Mouse (Mus musculus) limb, embryonic 10.5 days (tissue): ENCODE results near the gene Krt5. TPM values are rescaled to one million over a fixed set of nuclear protein-coding genes. Genes with fewer than 3 reads are reported as not detected.

Experiments used
- DNase-seq: peaks from one replicate; pipeline ENCODE4 v3.0.0-alpha.2; 2017; ENCODE audit warnings: low spot score
- H3K27ac ChIP-seq: fragments of 300-500 bp; sonication (generic); 2 replicates; pipeline ENCODE4 v1.5.1; 2016; ENCODE audit warnings: mild to moderate bottlenecking
- H3K27me3 ChIP-seq: fragments of 300-500 bp; sonication (generic); 2 replicates; pipeline ENCODE4 v1.6.1; 2016; ENCODE audit warnings: low read depth, mild to moderate bottlenecking; ENCODE audit not compliant: poor library complexity, severe bottlenecking
- H3K36me3 ChIP-seq: fragments of 300-500 bp; sonication (generic); 2 replicates; pipeline ENCODE4 v1.6.1; 2016; ENCODE audit warnings: mild to moderate bottlenecking, moderate library complexity
- H3K4me1 ChIP-seq: fragments of 300-500 bp; sonication (generic); 2 replicates; pipeline ENCODE4 v1.6.1; 2016
- H3K4me3 ChIP-seq: fragments of 300-500 bp; sonication (generic); 2 replicates; pipeline ENCODE4 v1.5.1; 2016; ENCODE audit warnings: mild to moderate bottlenecking, moderate library complexity
- H3K9me3 ChIP-seq: fragments of 300-500 bp; sonication (generic); replicated peaks from 2 replicates; pipeline ENCODE4 v1.6.1; 2016; ENCODE audit warnings: mild to moderate bottlenecking
- WGBS: fragments of 180-500 bp; shearing (Covaris S2); methylation state at CpG from one replicate; pipeline ENCODE4 v1.1.7; 2016; 5-methylcytosine and 5-hydroxymethylcytosine counted together
- polyA plus RNA-seq: library from polyadenylated mRNA; unstranded; fragments of >200 nt; fragmentation: Nextera tagmentation; extraction: Ambion mirVana; gene quantifications from 2 replicates; pipeline ENCODE4 v1.2.1, GENCODE M21; 2016

Gene Krt5
- polyA plus RNA-seq, result 19.1 and 40.4 TPM in 2 replicates

DNA sequence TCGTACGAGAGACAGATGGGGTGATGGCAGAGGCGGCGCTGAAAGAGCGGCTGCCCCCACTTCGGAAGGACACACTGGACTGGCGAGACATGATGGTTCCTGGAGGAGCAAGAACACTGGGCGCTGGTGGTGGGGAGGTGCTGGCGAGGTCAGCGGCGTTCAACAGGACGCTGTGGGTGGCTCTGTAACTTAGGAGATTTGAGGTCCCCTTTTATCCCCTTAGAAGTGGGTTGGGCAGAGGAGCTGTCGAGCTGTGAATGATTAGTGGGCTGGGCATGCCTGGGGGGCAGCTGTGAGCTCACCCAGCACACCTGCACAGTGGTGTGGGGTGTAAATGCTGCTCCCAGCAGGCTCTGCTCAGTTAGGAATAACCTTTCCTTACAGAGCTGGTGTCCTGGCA lies at the start of gene Krt5:
TSS of gene Krt5 (minus strand) at position 179 of the 400 bp plus-strand sequence.
- Histone ChIP-seq H3K4me3 (no peak within 1 kb of the TSS), H3K27me3 (peaks cover 3% of the 10 kb centered on the region; the same call in 1 of the 2 replicates), H3K4me1 (peaks cover 8% of the 10 kb centered on the region), H3K9me3 (no peaks in the 10 kb centered on the region), H3K36me3 (no peaks in the 10 kb centered on the region), H3K27ac (no peak within 1 kb of the TSS; the same call in 1 of the 2 replicates)
- WGBS, result 68% methylated on average over 13 of the region's 13 CpGs
- no peak for DNase-seq

DNA sequence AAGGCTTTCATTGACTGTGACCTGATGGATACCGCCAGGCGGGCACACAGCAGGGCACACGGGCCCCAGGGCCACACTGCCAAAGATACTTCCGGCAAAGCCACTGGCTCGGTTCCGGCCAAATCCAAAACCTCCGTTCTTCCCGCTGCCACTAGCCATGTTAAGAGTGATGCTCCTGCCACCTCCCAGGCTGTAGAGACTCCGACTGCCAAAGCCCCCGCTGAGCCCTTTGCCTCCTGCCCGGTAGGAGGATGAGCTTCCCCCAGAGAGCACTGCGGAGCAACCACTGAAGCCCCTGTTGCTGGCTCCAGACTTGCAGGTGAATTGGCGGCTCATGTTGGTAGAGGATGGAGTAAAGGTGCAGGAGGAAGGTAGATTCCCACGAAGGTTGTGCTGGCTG lies 30.0 kb upstream of the Krt5 start, which contains the start of gene Krt71:
TSS of gene Krt71 (minus strand) at position 399 of the 400 bp plus-strand sequence.
- H3K27ac ChIP-seq, result no peak within 1 kb of the TSS
- 54% methylated on average over 14 of the region's 14 CpGs for WGBS
- H3K4me1 ChIP-seq, result no peaks in the 10 kb centered on the region
- no peak for DNase-seq
- H3K27me3 ChIP-seq, result peaks cover 18% of the 10 kb centered on the region
- H3K9me3 ChIP-seq, result no peaks in the 10 kb centered on the region
- H3K4me3 ChIP-seq, result no peak within 1 kb of the TSS
- no peaks in the 10 kb centered on the region for H3K36me3 ChIP-seq

DNA sequence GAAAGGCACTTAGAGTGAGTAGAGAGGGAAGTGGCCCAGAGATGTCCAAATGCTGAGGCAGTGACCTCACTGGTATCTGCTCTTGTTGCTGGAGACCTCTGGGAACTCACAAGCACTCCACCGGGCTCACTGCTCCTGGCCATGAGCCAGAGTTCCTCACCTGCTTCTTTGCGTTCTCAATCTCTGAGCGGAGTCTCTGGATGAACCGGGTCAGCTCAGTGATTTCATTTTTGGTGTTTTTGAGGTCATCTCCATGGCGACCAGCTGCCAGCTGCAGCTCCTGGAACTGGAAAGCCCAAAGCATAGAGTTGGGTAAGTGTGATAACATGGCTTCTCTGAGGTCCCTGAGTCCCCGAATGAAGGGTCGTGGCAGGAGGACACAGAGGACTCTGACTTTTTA lies 25.1 kb upstream of the Krt5 start:
- Histone ChIP-seq H3K4me3 (no peak overlapping the region), H3K27ac (no peak overlapping the region), H3K36me3 (no peaks in the 10 kb centered on the region), H3K9me3 (no peaks in the 10 kb centered on the region), H3K27me3 (peaks cover 8% of the 10 kb centered on the region), H3K4me1 (no peaks in the 10 kb centered on the region)
- DNase-seq, result no peak
- WGBS, result 87% methylated on average over 7 of the region's 7 CpGs

DNA sequence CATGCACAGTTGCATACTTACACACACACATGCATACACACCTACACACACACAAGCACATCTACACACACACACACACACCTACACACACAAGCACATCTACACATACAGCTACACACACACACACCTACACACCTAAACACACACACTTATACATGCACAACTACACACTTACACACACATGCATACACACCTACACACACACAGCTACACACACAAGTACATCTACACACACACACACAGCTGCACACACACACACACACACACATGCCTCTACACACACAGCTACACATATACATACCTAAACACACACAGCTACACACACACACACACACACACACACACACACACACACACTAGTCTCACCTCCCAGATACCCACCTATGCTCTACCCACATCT lies 18.0 kb upstream of the Krt5 start:
- Histone ChIP-seq H3K4me1 (no peaks in the 10 kb centered on the region), H3K27me3 (no peaks in the 10 kb centered on the region), H3K27ac (no peak overlapping the region), H3K9me3 (no peaks in the 10 kb centered on the region), H3K4me3 (no peak overlapping the region), H3K36me3 (no peaks in the 10 kb centered on the region)
- DNase-seq, result no peak

DNA sequence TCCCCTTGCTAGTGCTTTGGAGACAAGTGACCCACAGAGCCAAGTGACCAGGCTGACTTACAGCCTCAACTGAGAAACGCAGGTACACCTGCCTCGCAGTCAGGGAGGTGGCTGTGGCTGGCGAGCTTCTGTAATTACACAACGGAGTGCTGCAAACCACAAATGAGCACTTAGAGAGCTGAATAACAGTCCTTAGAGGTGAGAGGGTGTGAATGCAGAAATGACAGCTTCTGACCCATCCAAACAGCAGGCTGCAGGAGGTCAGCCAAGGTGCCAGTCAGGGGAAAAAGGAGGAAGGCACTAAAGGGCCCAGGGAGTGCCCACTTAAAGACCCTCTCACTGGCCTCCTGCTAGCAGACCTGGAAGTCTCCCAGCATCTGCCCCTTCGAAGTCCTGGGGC lies 12.0 kb upstream of the Krt5 start:
- H3K4me3 ChIP-seq, result no peak overlapping the region
- 59% methylated on average over 5 of the region's 5 CpGs for WGBS

DNA sequence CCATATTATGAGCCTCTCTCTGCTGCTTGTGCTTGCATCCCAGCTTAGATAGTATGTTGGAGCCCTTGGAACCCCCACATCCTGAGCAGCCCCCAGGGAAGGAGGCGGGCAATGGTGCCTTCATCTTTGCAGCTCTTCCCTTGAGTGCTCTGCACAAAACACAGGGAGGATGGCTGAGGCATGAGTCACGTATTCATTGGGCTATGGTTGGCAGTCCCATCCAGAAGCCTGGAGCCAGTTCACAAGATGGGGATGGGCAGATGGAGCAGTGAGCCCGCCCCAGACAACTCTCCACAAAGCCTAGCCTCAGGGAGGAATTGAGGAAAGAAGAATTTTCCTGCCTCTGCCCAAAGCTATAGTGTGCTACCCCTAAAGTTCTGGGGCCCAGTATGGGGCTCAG lies 3.1 kb upstream of the Krt5 start:
- no peak for DNase-seq
- no peak overlapping the region for H3K27ac ChIP-seq

More for the DNA sequence above, 12.0 kb upstream of the Krt5 start:
- H3K9me3 ChIP-seq, result no peaks in the 10 kb centered on the region
- H3K4me1 ChIP-seq, result no peaks in the 10 kb centered on the region
- no peak for DNase-seq
- no peaks in the 10 kb centered on the region for H3K36me3 ChIP-seq
- H3K27ac ChIP-seq, result no peak overlapping the region
- H3K27me3 ChIP-seq, result no peaks in the 10 kb centered on the region

DNA sequence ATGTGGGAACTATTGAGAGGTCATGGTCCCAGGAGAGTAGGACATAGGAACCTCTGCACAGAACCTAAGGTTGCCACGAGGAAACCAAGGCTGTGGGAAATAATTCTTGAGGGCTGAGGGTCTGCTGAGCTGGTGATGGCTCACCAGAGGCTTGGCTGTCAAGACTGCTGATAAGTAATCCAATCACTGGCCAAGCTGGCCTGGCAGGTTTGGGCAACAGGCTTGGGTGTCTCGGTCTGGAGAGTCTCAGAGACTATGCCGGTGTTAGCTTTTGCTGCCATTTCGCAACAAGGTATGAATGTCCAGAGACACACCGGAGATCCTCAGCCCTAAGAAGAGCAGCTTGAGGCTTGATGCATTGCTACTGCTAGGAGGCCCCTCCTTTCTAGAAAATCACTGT lies 1.7 kb upstream of the Krt5 start:
- peaks cover 8% of the 10 kb centered on the region for H3K4me1 ChIP-seq
- H3K27ac ChIP-seq, result no peak overlapping the region
- no peak for DNase-seq
- no peaks in the 10 kb centered on the region for H3K27me3 ChIP-seq
- no peaks in the 10 kb centered on the region for H3K9me3 ChIP-seq
- WGBS, result 79% methylated on average over 5 of the region's 5 CpGs
- H3K36me3 ChIP-seq, result no peaks in the 10 kb centered on the region
- H3K4me3 ChIP-seq, result no peak overlapping the region

More for the DNA sequence above, 3.1 kb upstream of the Krt5 start:
- Histone ChIP-seq H3K9me3 (no peaks in the 10 kb centered on the region), H3K4me1 (peaks cover 8% of the 10 kb centered on the region), H3K27me3 (no peaks in the 10 kb centered on the region), H3K36me3 (no peaks in the 10 kb centered on the region), H3K4me3 (no peak overlapping the region)
- WGBS, result 81% methylated on average over 3 of the region's 3 CpGs

DNA sequence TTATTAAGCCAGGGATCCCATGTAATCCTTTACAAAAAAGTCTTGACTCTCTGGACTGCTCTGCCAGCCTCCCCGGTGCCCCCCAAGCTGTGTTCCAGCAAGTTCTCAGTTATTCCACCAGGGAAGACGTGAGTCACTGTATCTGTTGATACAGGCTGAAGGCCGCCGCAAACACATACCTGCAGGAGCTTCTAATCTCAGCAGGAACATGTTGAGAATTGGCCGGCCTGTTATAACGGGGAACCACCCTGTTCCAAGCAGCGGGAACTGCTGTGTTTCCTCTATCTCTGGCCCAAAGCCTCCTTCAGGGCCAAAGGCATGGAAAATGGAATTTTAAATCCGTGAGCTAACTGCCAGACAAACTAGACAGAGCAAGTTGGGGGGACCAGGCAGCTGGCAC lies 1.0 kb upstream of the Krt5 start:
- no peak for DNase-seq
- H3K36me3 ChIP-seq, result no peaks in the 10 kb centered on the region
- H3K4me1 ChIP-seq, result peaks cover 8% of the 10 kb centered on the region
- H3K27ac ChIP-seq, result no peak overlapping the region; the same call in 1 of the 2 replicates
- H3K4me3 ChIP-seq, result no peak overlapping the region
- H3K27me3 ChIP-seq, result no peaks in the 10 kb centered on the region
- 83% methylated on average over 8 of the region's 8 CpGs for WGBS
- H3K9me3 ChIP-seq, result no peaks in the 10 kb centered on the region

DNA sequence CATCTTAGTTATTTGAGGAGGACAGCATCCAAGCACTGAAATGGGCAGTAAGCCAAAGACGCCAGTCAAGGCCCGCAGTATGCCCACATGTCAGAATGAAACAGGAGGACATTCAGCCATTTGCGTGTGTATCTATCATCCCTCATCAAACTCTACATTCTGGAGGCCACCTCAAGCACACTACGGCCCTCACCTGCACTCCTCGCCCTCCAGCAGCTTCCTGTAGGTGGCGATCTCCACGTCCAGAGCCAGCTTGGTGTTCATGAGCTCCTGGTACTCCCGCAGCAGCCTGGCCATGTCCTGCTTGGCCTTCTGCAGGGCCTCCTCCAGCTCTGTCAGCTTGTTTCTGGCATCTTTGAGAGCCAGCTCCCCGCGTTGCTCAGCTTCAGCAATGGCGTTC lies 4.0 kb downstream of the Krt5 start:
- Histone ChIP-seq H3K36me3 (no peaks in the 10 kb centered on the region), H3K27me3 (peaks cover 7% of the 10 kb centered on the region; the same call in 1 of the 2 replicates), H3K9me3 (no peaks in the 10 kb centered on the region), H3K4me3 (no peak overlapping the region), H3K27ac (no peak overlapping the region), H3K4me1 (peaks cover 8% of the 10 kb centered on the region)
- 68% methylated on average over 11 of the region's 11 CpGs for WGBS
- no peak for DNase-seq

DNA sequence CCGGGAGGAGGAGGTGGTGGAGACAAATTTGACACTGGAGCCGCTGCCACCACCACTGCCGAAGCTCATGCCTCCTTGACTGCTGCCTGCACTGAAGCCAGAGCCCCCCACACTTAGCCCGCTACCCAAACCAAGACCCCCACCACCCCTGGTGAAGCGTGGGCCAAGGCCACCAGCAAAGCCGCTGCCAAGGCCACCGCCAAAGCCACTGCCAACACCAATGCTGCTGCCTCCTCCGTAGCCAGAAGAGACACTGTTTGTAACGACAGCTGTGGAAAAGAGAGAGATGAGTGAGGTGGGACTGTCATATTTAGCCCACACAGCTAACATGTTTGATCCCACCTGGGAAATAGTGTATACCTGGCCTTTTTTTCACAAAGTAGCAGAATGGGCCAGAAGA lies 5.2 kb downstream of the Krt5 start:
- Histone ChIP-seq H3K9me3 (no peaks in the 10 kb centered on the region), H3K4me3 (no peak overlapping the region), H3K27me3 (peaks cover 7% of the 10 kb centered on the region; the same call in 1 of the 2 replicates), H3K27ac (no peak overlapping the region), H3K36me3 (no peaks in the 10 kb centered on the region), H3K4me1 (peaks cover under 1% of the 10 kb centered on the region)
- peak; percentile 22 for DNase-seq
- 85% methylated on average over 9 of the region's 9 CpGs for WGBS

DNA sequence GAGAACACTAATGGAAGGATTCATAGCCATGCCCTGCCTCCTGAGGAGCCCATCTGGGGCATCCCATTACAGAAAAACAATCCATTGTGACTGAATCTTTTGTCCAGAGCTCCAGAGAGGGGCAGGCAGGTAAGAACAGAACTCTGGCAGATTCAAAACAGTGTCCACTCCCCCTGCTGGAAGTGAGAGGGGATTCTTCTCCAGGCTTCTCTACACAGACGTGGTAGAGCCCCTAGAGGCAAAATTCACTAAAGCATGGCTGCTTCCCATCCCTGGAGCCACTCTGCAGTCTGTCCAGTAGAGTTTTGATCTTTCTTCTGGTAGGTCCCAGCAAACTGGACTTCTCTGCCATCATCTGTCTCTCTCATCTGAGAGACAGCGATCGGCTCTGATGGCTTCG lies 8.6 kb downstream of the Krt5 start:
- 71% methylated on average over 4 of the region's 4 CpGs for WGBS
- H3K27ac ChIP-seq, result no peak overlapping the region
- peak; percentile 27 for DNase-seq

DNA sequence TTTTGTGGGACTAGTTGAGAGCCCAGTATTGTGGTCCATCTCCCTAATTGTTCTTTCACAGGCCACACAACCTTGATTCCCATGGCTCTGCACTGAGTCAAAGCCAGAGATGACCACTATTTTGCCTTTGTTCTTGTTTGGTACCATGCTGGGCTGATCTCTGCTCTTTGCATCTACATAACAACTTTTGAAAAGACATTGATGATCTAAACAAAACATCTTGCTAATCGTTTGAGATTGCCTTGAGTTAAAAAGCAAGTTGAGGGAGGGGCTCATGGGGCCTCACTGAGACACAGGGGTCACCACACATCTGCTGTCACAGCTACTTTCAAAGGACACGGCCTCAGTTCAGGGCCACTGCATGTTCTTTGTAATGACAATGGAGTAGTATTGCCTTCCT lies 10.3 kb downstream of the Krt5 start:
- Histone ChIP-seq H3K27ac (no peak overlapping the region), H3K36me3 (no peaks in the 10 kb centered on the region), H3K27me3 (0 out of 2 replicates have a peak, but pooled peaks cover 3% of the 10 kb centered on the region), H3K4me1 (no peaks in the 10 kb centered on the region), H3K4me3 (no peak overlapping the region), H3K9me3 (no peaks in the 10 kb centered on the region)
- 48% methylated on average over 2 of the region's 2 CpGs for WGBS
- DNase-seq, result no peak

More for the DNA sequence above, 8.6 kb downstream of the Krt5 start:
- no peaks in the 10 kb centered on the region for H3K9me3 ChIP-seq
- no peak overlapping the region for H3K4me3 ChIP-seq
- peaks cover 7% of the 10 kb centered on the region; the same call in 1 of the 2 replicates for H3K27me3 ChIP-seq
- H3K4me1 ChIP-seq, result no peaks in the 10 kb centered on the region
- no peaks in the 10 kb centered on the region for H3K36me3 ChIP-seq

DNA sequence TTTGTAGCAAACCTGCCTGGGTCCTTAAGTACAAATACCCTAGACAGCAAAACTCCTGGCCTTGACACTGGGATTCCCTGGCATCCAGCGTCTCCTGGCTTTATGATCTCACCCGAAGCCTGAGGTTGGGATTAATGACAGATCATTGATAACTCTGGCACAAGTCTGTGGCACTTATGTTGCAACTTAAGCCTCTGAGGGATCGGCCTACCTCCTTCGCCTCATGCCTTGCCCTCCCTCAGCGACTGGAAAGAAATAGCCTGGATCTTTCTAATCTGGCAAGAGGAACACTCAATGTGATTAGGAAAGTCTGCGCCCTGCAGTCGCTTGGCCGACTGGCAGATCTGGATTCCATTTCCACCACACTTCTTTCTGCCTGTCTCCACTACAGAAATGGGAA lies 12.8 kb downstream of the Krt5 start:
- Histone ChIP-seq H3K9me3 (no peaks in the 10 kb centered on the region), H3K27me3 (no peaks in the 10 kb centered on the region), H3K27ac (no peak overlapping the region), H3K4me1 (no peaks in the 10 kb centered on the region), H3K4me3 (no peak overlapping the region), H3K36me3 (no peaks in the 10 kb centered on the region)
- DNase-seq, result no peak
- WGBS, result 86% methylated on average over 8 of the region's 8 CpGs

DNA sequence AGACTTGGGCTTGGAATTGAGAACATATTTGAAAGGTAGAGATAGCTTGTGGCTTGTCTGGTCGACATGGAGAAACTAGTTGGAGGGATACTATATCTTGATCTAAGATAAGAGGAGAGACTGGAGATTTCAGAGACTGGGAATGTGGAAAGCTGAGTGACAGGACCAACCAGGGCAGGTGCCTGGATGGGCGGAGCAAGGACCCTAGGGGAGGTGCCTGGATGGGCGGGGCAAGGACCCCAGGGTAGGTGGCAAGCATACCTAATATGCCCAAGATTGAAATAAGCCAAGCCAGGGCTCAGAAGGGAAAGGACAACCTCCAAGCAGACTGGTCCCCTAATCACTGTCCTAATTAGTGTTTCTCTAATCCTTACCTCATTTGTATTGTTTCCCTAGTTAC lies 13.5 kb downstream of the Krt5 start:
- Histone ChIP-seq H3K9me3 (no peaks in the 10 kb centered on the region), H3K4me3 (no peak overlapping the region), H3K27ac (no peak overlapping the region), H3K4me1 (no peaks in the 10 kb centered on the region), H3K36me3 (no peaks in the 10 kb centered on the region), H3K27me3 (no peaks in the 10 kb centered on the region)
- WGBS, result 79% methylated on average over 3 of the region's 3 CpGs
- no peak for DNase-seq
